Mouse (Mus musculus) forebrain, embryonic 12.5 days (tissue): ENCODE results near the gene Gmds. TPM values are rescaled to one million over a fixed set of nuclear protein-coding genes. Genes with fewer than 3 reads are reported as not detected.

ENCODE experiments used
- ATAC-seq: fragments of 200-750 bp; cut with Nextera tagmentation; 2 replicates; pipeline ENCODE4 v1.8.0; 2017; ENCODE audit warnings: moderate TSS enrichment; ENCODE audit not compliant: low FRiP score
- H3K27ac ChIP-seq: fragments of 300-500 bp; sonication (generic); 2 replicates; pipeline ENCODE4 v1.5.1; 2016; ENCODE audit warnings: mild to moderate bottlenecking
- H3K27me3 ChIP-seq: fragments of 300-500 bp; sonication (generic); 2 replicates; pipeline ENCODE4 v1.6.1; 2016; ENCODE audit warnings: mild to moderate bottlenecking
- H3K36me3 ChIP-seq: fragments of 300-500 bp; sonication (generic); replicated peaks from 2 replicates; pipeline ENCODE4 v1.6.1; 2016; ENCODE audit warnings: mild to moderate bottlenecking
- H3K4me1 ChIP-seq: fragments of 300-500 bp; sonication (generic); 2 replicates; pipeline ENCODE4 v1.6.1; 2016
- H3K4me2 ChIP-seq: fragments of 300-500 bp; sonication (generic); 2 replicates; pipeline ENCODE4 v1.6.1; 2016; ENCODE audit warnings: mild to moderate bottlenecking, moderate library complexity
- H3K4me3 ChIP-seq: fragments of 300-500 bp; sonication (generic); replicated peaks from 2 replicates; pipeline ENCODE4 v1.5.1; 2016; ENCODE audit warnings: mild to moderate bottlenecking
- H3K9ac ChIP-seq: fragments of 300-500 bp; sonication (generic); 2 replicates; pipeline ENCODE4 v1.6.1; 2016; ENCODE audit warnings: mild to moderate bottlenecking
- H3K9me3 ChIP-seq: fragments of 300-500 bp; sonication (generic); 2 replicates; pipeline ENCODE4 v1.6.1; 2016
- WGBS: fragments of 180-500 bp; shearing (Covaris S2); methylation state at CpG from one replicate; pipeline ENCODE4 v1.1.7; 2016; 5-methylcytosine and 5-hydroxymethylcytosine counted together
- polyA plus RNA-seq: library from polyadenylated mRNA; unstranded; fragments of >200 nt; fragmentation: Nextera tagmentation; extraction: Ambion mirVana; gene quantifications from 2 replicates; pipeline ENCODE4 v1.2.1, GENCODE M21; 2016

Gene Gmds
- polyA plus RNA-seq, 1 experiment from 2014 or later = 31.4 TPM

- H3K27ac ChIP-seq = no peak overlapping the region
- H3K27me3 ChIP-seq = peaks cover 44% of the 10 kb centered on the region
- ATAC-seq = no peak
- no peak overlapping the region for H3K4me3 ChIP-seq
- H3K36me3 ChIP-seq = no peaks in the 10 kb centered on the region
- peaks cover 10% of the 10 kb centered on the region; the same call in 1 of the 2 replicates for H3K4me1 ChIP-seq
- 22% methylated on average over 5 of the region's 5 CpGs for WGBS
- no peaks in the 10 kb centered on the region for H3K9me3 ChIP-seq
- H3K9ac ChIP-seq = no peak overlapping the region
- H3K4me2 ChIP-seq = no peak overlapping the region
These were observed 515.2 kb downstream of the Gmds start for GRCm38 (mm10) chr13:31823316-31823715.

GRCm38 (mm10) chr13:31821050-31821449 is 517.5 kb downstream of the Gmds start:
- whole genome bisulfite sequencing = 21% methylated on average over 6 of the region's 6 CpGs
- H3K4me2 ChIP-seq = peak overlapping the region; percentile 47
- no peak overlapping the region for H3K4me3 ChIP-seq
- no peak overlapping the region for H3K27ac ChIP-seq
- peaks cover 66% of the 10 kb centered on the region for H3K27me3 ChIP-seq
- H3K9ac ChIP-seq = peak overlapping the region; percentile 33
- no peaks in the 10 kb centered on the region for H3K9me3 ChIP-seq
- H3K36me3 ChIP-seq = no peaks in the 10 kb centered on the region
- peaks cover 10% of the 10 kb centered on the region; the same call in 1 of the 2 replicates for H3K4me1 ChIP-seq
- no peak for ATAC-seq

GRCm38 (mm10) chr13:31820587-31821017 is 517.9 kb downstream of the Gmds start:
- Histone ChIP-seq H3K27me3 (peaks cover 71% of the 10 kb centered on the region), H3K4me1 (peaks cover 10% of the 10 kb centered on the region; the same call in 1 of the 2 replicates), H3K9me3 (no peaks in the 10 kb centered on the region), H3K4me3 (peak overlapping the region; percentile 23; the same call in 1 of the 2 replicates), H3K9ac (peak overlapping the region; percentile 33), H3K27ac (no peak overlapping the region), H3K4me2 (peak overlapping the region; percentile 47), H3K36me3 (no peaks in the 10 kb centered on the region)
- WGBS = 2% methylated on average over 16 of the region's 16 CpGs
- ATAC-seq = peak; percentile 53; the same call in 1 of the 2 replicates

- H3K4me2 ChIP-seq = no peak overlapping the region
- WGBS = 39% methylated on average over 14 of the region's 14 CpGs
- H3K9ac ChIP-seq = no peak overlapping the region
- no peak for ATAC-seq
- no peaks in the 10 kb centered on the region for H3K9me3 ChIP-seq
- no peak overlapping the region for H3K4me3 ChIP-seq
- H3K36me3 ChIP-seq = no peaks in the 10 kb centered on the region
- H3K27me3 ChIP-seq = peaks cover 78% of the 10 kb centered on the region
- H3K4me1 ChIP-seq = peaks cover 10% of the 10 kb centered on the region; the same call in 1 of the 2 replicates
- no peak overlapping the region for H3K27ac ChIP-seq
These were observed 518.7 kb downstream of the Gmds start for GRCm38 (mm10) chr13:31819664-31820405.

GRCm38 (mm10) chr13:31818337-31818736 is 520.2 kb downstream of the Gmds start:
- Histone ChIP-seq H3K9ac (no peak overlapping the region), H3K4me3 (no peak overlapping the region), H3K4me1 (peaks cover 10% of the 10 kb centered on the region; the same call in 1 of the 2 replicates), H3K27me3 (peaks cover 90% of the 10 kb centered on the region), H3K36me3 (no peaks in the 10 kb centered on the region), H3K27ac (no peak overlapping the region), H3K4me2 (no peak overlapping the region), H3K9me3 (no peaks in the 10 kb centered on the region)
- no peak for ATAC-seq
- 62% methylated on average over 7 of the region's 7 CpGs for WGBS

- Histone ChIP-seq H3K9ac (no peak overlapping the region), H3K4me2 (no peak overlapping the region), H3K36me3 (no peaks in the 10 kb centered on the region), H3K27me3 (peaks cover 95% of the 10 kb centered on the region), H3K27ac (peak overlapping the region; percentile 25; the same call in 1 of the 2 replicates), H3K9me3 (no peaks in the 10 kb centered on the region), H3K4me3 (no peak overlapping the region), H3K4me1 (peaks cover 10% of the 10 kb centered on the region; the same call in 1 of the 2 replicates)
- no peak for ATAC-seq
- WGBS = 23% methylated on average over 15 of the region's 15 CpGs
These were observed 523.0 kb downstream of the Gmds start for GRCm38 (mm10) chr13:31815383-31816003.

- H3K4me2 ChIP-seq = peak overlapping the region; percentile 25; the same call in 1 of the 2 replicates
- no peaks in the 10 kb centered on the region for H3K9me3 ChIP-seq
- no peaks in the 10 kb centered on the region for H3K36me3 ChIP-seq
- peaks cover 89% of the 10 kb centered on the region for H3K27me3 ChIP-seq
- no peak overlapping the region for H3K4me3 ChIP-seq
- H3K4me1 ChIP-seq = peaks cover 20% of the 10 kb centered on the region
- H3K27ac ChIP-seq = no peak overlapping the region
- WGBS = 40% methylated on average over 2 of the region's 2 CpGs
- no peak for ATAC-seq
- H3K9ac ChIP-seq = no peak overlapping the region
These were observed 525.8 kb downstream of the Gmds start for GRCm38 (mm10) chr13:31812701-31813100.

GRCm38 (mm10) chr13:31811542-31812021 is 527.0 kb downstream of the Gmds start:
- H3K27me3 ChIP-seq = peaks cover 89% of the 10 kb centered on the region
- no peaks in the 10 kb centered on the region for H3K9me3 ChIP-seq
- H3K4me3 ChIP-seq = peak overlapping the region; percentile 36
- ATAC-seq = peak; percentile 27; the same call in 1 of the 2 replicates
- 2% methylated on average over 44 of the region's 44 CpGs for WGBS
- H3K27ac ChIP-seq = peak overlapping the region; percentile 56
- H3K4me2 ChIP-seq = peak overlapping the region; percentile 47
- H3K4me1 ChIP-seq = peaks cover 28% of the 10 kb centered on the region
- H3K9ac ChIP-seq = peak overlapping the region; percentile 48
- H3K36me3 ChIP-seq = no peaks in the 10 kb centered on the region

GRCm38 (mm10) chr13:31810693-31811541 is 527.6 kb downstream of the Gmds start:
- H3K4me3 ChIP-seq = peak overlapping the region; percentile 36
- peaks cover 89% of the 10 kb centered on the region for H3K27me3 ChIP-seq
- peak overlapping the region; percentile 48 for H3K9ac ChIP-seq
- H3K27ac ChIP-seq = peak overlapping the region; percentile 56
- H3K36me3 ChIP-seq = no peaks in the 10 kb centered on the region
- peaks cover 35% of the 10 kb centered on the region for H3K4me1 ChIP-seq
- under 1% methylated on average over 48 of the region's 65 CpGs for WGBS
- no peak for ATAC-seq
- peak overlapping the region; percentile 47 for H3K4me2 ChIP-seq
- H3K9me3 ChIP-seq = no peaks in the 10 kb centered on the region

- Histone ChIP-seq H3K36me3 (no peaks in the 10 kb centered on the region), H3K9me3 (no peaks in the 10 kb centered on the region), H3K9ac (peak overlapping the region; percentile 17; the same call in 1 of the 2 replicates), H3K4me2 (peak overlapping the region; percentile 47; the same call in 1 of the 2 replicates), H3K27ac (peak overlapping the region; percentile 56; the same call in 1 of the 2 replicates), H3K4me1 (peaks cover 38% of the 10 kb centered on the region), H3K27me3 (peaks cover 89% of the 10 kb centered on the region), H3K4me3 (peak overlapping the region; percentile 36)
- under 1% methylated on average over 9 of the region's 9 CpGs for WGBS
- ATAC-seq = no peak
These were observed 528.2 kb downstream of the Gmds start for GRCm38 (mm10) chr13:31810375-31810692.

GRCm38 (mm10) chr13:31809701-31810100 is 528.8 kb downstream of the Gmds start:
- H3K27ac ChIP-seq = no peak overlapping the region
- H3K9me3 ChIP-seq = no peaks in the 10 kb centered on the region
- H3K27me3 ChIP-seq = peaks cover 89% of the 10 kb centered on the region
- H3K4me1 ChIP-seq = peaks cover 38% of the 10 kb centered on the region
- ATAC-seq = no peak
- 8% methylated on average over 6 of the region's 6 CpGs for WGBS
- H3K36me3 ChIP-seq = no peaks in the 10 kb centered on the region
- H3K4me3 ChIP-seq = peak overlapping the region; percentile 15; the same call in 1 of the 2 replicates
- no peak overlapping the region for H3K9ac ChIP-seq
- no peak overlapping the region for H3K4me2 ChIP-seq
